Mouse (Mus musculus): ENCODE results near the gene Ttf2.

The Ttf2 gene

GRCm38 (mm10) chr3:100969176-100969917, at the start of gene Ttf2:
Gene Ttf2, minus strand, starts transcription at chr3:100969663.
- DNase-seq (ENCODE audit: low spot score) = peak; percentile 76

DNA sequence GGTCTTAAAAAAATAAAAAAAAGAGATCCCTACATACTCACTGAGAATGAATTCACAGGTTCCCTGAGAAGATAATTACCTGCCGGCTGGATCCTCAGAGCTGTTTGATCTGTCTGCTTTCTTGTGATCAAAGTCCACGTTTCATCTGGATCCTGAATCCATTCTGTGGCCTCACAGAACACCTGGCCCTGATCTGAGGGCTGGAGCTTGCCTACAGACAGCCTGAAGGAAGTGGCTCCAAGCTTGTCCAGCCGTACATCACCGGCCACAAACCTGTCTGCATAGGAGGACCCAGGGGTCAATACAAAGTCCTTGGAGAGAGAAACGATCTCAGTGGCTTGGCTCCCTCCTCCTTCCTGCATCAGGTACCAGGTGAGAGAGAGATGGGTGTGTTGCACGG, 49.0 kb upstream of the Ttf2 start:
- no peak for DNase-seq (ENCODE audit: low spot score)

- no peak for DNase-seq (ENCODE audit: low spot score)
These were observed 46.6 kb upstream of the Ttf2 start for GRCm38 (mm10) chr3:101016050-101016449.

GRCm38 (mm10) chr3:101015254-101015653, 45.8 kb upstream of the Ttf2 start:
- DNase-seq (ENCODE audit: low spot score) = no peak

- DNase-seq (ENCODE audit: low spot score) = no peak
These were observed 44.1 kb upstream of the Ttf2 start for GRCm38 (mm10) chr3:101013536-101013935.

DNA sequence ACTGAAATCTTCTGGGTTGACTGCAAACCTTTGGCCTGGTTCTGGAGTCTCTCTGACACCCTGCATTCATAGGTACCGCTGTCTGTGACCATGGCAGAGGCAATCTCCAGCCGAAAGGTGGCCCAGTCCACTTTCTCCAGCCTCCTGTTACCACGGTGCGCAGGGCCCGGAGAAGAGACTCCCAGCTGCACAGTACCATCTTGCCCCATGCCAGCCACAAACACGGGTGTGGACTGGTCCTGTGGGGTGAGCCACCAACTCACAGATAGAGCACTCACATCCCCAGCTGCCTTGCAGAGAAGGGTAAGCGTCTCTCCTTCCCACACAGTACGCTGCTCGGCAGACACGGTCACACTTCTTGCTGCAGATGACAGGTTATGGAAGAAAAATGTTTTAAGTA, 43.5 kb upstream of the Ttf2 start:
- DNase-seq (ENCODE audit: low spot score) = no peak

- DNase-seq (ENCODE audit: low spot score) = no peak
These were observed 43.1 kb upstream of the Ttf2 start for GRCm38 (mm10) chr3:101012597-101012996.

GRCm38 (mm10) chr3:101012131-101012571, 42.7 kb upstream of the Ttf2 start:
- DNase-seq (ENCODE audit: low spot score) = no peak

DNA sequence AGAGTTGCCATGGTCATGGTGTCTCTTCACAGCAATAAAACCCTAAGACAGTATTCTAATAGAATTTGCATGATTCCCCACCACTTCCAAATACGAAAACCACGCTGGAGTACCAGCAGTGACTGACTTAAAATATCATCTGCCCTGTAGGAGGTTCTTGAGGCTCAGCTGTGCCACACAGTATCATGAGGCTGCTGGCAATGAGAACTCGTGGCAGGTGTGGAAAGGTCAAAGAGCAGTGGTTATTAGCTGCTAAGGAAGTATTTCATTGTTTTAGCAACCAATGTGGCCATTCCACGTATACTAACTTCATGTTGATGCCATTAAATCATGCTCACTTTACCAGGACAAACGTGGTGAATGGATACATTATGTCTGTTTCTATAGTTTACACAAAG, 41.7 kb upstream of the Ttf2 start:
- no peak for DNase-seq (ENCODE audit: low spot score)

GRCm38 (mm10) chr3:101010589-101011202, 41.2 kb upstream of the Ttf2 start:
- DNase-seq (ENCODE audit: low spot score) = no peak

DNA sequence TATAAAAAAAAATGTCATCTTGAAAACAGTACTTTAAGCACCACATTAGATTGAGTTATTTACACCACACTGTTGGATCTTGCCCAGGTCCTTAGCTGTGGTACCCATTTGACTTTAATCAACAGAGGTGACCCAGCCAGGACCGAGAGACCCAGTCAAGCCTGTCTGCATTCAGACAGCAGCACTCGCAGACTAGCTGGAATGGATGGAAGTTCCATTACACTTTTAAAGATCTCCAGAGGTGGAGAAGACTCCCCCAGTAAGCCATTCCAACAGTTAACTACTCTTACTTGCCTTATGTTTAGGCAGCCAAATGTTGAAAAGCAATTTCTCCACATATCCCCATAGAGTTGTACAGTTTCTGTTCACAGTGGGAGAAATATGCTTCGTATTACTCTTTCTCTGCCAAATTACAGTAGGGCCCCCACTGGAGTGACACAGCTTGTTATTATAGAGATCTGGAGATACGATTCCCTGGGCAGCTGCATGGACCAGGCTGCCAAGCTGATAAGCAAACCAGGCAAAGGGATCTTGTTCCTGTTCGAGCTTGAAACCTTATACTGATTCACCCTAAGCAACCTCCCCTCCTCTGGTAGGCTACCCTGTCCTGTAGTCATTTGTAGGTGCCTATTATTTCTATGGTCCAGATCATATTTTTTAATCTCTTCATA, 37.8 kb upstream of the Ttf2 start:
- no peak for DNase-seq (ENCODE audit: low spot score)

GRCm38 (mm10) chr3:101005392-101005791, 35.9 kb upstream of the Ttf2 start:
- no peak for DNase-seq (ENCODE audit: low spot score)

DNA sequence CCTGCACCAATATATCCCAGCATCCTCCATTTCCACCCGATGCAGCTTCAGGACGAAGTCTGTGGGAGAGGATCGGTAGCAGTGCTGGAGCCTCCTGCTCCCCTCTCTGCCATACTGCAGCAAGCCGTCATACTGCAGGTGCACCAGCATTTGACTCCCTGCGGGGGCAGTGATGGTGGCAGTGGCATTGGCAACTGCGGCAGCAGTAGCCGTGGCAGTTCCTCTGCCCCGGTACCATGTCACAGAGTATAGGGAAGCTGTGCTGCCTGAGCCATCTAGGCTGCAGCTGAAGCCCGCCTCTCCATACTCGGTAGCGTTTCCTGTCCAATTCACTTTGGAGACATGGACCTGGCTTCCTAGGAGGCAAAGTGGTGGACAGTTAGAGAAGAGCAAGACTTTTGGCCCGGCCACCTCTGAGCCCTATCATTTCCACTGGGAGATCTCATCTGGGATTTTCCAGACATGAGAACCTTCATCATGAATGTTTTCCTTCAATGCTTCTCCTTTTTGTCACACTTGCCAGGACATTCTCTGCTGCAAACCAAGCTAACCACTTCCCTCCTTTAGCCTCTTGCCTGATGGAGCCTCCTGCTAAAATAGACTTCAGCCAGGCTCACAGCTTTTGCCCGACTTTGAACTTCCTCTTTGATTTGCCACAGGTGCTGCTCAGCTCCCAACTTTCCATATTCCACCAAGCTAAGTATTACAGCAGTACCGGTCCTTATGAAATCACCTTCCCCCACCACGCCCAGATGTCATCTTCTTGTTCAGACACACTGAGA, 34.3 kb upstream of the Ttf2 start:
- no peak for DNase-seq (ENCODE audit: low spot score)

GRCm38 (mm10) chr3:100999732-101000131, 30.3 kb upstream of the Ttf2 start:
- no peak for DNase-seq (ENCODE audit: low spot score)

DNA sequence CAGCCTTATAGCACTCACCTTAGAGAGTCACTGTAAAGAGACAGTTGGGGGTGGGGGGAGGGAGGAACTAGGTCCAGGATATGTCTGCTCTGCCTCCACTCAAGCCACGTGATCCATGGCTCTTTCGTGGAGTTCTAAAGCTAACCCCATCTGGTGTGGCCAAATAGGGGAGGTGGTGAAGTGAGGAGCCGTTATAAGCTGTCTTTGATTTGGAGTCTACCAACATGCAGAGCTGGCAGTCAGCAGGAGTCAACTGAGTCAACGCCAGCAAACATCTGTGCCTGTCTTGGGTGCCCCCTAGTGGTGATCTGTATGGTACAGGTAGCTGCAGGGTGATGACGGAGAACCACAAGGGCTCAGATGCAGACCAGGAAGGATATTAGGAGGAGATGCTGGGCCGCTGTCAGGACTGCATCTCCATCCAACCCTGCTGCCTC, 29.5 kb upstream of the Ttf2 start:
- no peak for DNase-seq (ENCODE audit: low spot score)

- DNase-seq (ENCODE audit: low spot score) = no peak
These were observed 28.5 kb upstream of the Ttf2 start for GRCm38 (mm10) chr3:100997785-100998570.

- DNase-seq (ENCODE audit: low spot score) = no peak
These were observed 24.8 kb upstream of the Ttf2 start for GRCm38 (mm10) chr3:100994252-100994651.

- no peak for DNase-seq (ENCODE audit: low spot score)
These were observed 24.3 kb upstream of the Ttf2 start for GRCm38 (mm10) chr3:100993718-100994117.

DNA sequence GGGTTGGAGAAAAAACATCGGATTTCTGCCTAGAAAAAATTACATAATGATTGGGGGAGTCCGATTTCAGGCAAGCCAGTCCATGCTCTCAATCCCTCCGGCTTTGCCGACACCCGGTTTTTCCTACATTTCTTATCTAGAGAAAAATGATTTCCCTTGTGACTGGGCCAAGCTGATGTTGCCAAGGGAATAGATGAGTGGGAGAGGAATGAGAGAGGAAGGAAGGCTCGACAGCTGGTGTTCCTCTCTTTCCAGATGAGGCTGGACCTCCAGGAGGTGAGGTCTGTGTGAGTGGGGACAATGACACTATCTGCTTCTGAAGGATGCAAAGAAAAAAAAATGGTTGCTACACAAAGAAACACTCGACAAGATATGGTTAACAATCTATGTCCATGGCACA, 23.7 kb upstream of the Ttf2 start:
- DNase-seq (ENCODE audit: low spot score) = no peak

- no peak for DNase-seq (ENCODE audit: low spot score)
These were observed 20.8 kb upstream of the Ttf2 start for GRCm38 (mm10) chr3:100990231-100990630.

- DNase-seq (ENCODE audit: low spot score) = no peak
These were observed 20.0 kb upstream of the Ttf2 start for GRCm38 (mm10) chr3:100989417-100989816.

GRCm38 (mm10) chr3:100979290-100979689, 9.8 kb upstream of the Ttf2 start:
- no peak for DNase-seq (ENCODE audit: low spot score)

Data from layer of hippocampus, adult 9-10 months (tissue).